Mouse (Mus musculus) lung, postnatal 0 days (tissue): Measurements from ENCODE around the gene A3galt2.

Experiments
- CTCF ChIP-seq: IDR thresholded peaks from 2 replicates; pipeline ENCODE4 v1.5.1; 2016; ENCODE audit warnings: antibody characterized with exemption, mild to moderate bottlenecking
- EP300 ChIP-seq: IDR thresholded peaks from 2 replicates; pipeline ENCODE4 v1.6.1; 2016; ENCODE audit warnings: antibody characterized with exemption, mild to moderate bottlenecking, control low read depth

GRCm38 (mm10) chr4:128773820-128774219 lies 18.7 kb downstream of the A3galt2 start:
- no peak for TF ChIP-seq CTCF
- no peak for TF ChIP-seq EP300
